Mouse (Mus musculus) bone marrow, adult 2 months (tissue): Measurements from ENCODE around the gene Synpo2.

Experiments used
- CTCF ChIP-seq: fragments of 200-500 bp; IDR thresholded peaks from 2 replicates; pipeline ENCODE4 v1.5.1; 2011; ENCODE audit warnings: low read length, control low read depth; ENCODE audit not compliant: control insufficient read depth, insufficient read depth
- POLR2A ChIP-seq: fragments of 200-500 bp; IDR thresholded peaks from 2 replicates; pipeline ENCODE4 v1.6.1; 2011; ENCODE audit warnings: low read depth, mild to moderate bottlenecking, control low read depth, low read length, borderline replicate concordance; ENCODE audit not compliant: control insufficient read depth

DNA sequence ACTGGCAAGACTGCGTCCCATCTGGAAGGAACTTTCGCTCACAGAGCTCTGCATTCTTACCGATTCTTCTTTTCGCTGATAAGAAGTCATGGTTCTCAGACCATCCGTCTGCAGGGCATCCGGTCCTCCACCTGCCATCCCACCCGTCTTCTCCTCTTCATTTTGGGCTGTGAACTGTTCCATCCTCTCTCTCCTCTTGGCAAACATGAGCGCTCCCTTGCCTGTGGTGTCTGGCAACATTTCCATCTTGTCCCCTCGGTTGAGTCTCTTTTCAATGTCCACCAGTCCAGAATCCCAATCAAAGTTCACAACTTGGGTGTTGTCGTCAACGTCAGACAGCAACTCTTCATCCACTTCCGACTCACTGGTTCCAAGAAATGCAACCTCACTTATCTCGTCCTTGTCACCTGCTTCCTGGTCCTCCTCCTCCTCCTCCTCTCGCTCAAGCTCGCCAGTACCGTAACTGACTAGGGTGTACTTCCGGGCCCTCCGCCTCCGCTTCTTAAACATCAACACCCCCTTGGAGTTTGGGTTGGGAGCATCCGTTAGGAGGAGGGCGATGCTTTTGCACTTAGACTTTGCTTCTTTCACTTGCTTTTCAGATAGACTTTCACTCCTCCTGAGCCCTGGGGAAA lies 121.8 kb downstream of the Synpo2 start:
- TF ChIP-seq CTCF (no peak), POLR2A (no peak)
